In the genomic region with DNA sequence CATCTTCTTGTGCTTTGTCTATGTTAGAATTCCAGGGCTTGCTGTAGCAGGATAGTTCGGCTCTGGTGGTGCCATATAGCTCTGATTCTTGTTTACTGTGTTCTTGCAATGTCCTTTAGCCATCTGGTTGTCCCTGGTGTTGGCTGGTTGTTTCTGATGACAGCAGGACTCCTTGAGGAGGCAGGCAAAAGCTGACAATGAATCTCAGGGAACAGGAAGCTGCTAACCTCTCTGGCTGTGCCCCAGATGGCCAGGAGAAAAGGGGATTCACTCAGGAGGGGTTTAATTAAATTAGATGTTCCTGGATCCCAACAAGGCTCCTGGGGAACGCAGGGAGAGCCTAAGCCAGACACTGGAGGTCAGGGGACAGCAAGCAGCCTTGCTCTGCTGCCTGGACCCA, we compare ENCODE assay signal across 24 mouse cellular contexts.
DNase-seq lines count a peak whose midpoint lies in the region; ATAC-seq and TF ChIP-seq lines count a peak whose summit lies in the region.
"Had no signal": no experiment of that assay in that cellular context is flagged by ENCODE, and none has a peak within 500 bp of the region (broad histone marks: within the 10 kb centered on the region; RNA-seq: fewer than 3 reads in every experiment).

No protein-coding gene starts in this region.

- TF ChIP-seq CTCF in hindbrain, postnatal 0 days (IDR thresholded peaks at IDR 0.05; ENCODE audit: low read depth), result no peak

- no peaks in the 10 kb centered on the region for H3K36me3 ChIP-seq in hindbrain, postnatal 0 days (ENCODE audit: insufficient read depth, low read length)
- H3K36me3 ChIP-seq in hindbrain, embryonic 14.5 days (replicated peaks; ENCODE audit: control insufficient read depth, insufficient read depth), result peaks cover 10% of the 10 kb centered on the region
- H3K36me3 ChIP-seq: midbrain, embryonic 15.5 days had no signal

- no peaks in the 10 kb centered on the region for H3K4me1 ChIP-seq in hindbrain, postnatal 0 days (ENCODE audit: insufficient read depth, low read length)
- H3K4me1 ChIP-seq in hindbrain, embryonic 14.5 days (replicated peaks; ENCODE audit: control insufficient read depth, insufficient read depth, low read length), result no peaks in the 10 kb centered on the region
- H3K4me1 ChIP-seq: forebrain, embryonic 13.5 days; hindbrain, embryonic 10.5 days; kidney, embryonic 15.5 days; midbrain, embryonic 15.5 days had no signal

- no peak overlapping the region for H3K9ac ChIP-seq in hindbrain, postnatal 0 days (replicated peaks; ENCODE audit: low read length)
- no peak overlapping the region for H3K9ac ChIP-seq in hindbrain, embryonic 14.5 days
- H3K9ac ChIP-seq: forebrain, embryonic 13.5 days; kidney, embryonic 15.5 days; midbrain, embryonic 15.5 days had no signal

- peak; percentile 64 for ATAC-seq in hindbrain, postnatal 0 days
- no peak for ATAC-seq in hindbrain, embryonic 14.5 days (ENCODE audit: low FRiP score)
- ATAC-seq: forebrain, embryonic 13.5 days; intestine, postnatal 0 days; midbrain, embryonic 15.5 days had no signal

- peak; percentile 66 for DNase-seq in hindbrain, postnatal 0 days (ENCODE audit: low spot score)
- DNase-seq in hindbrain, embryonic 14.5 days (ENCODE audit: low spot score), result no peak
- peak; percentile 8 for DNase-seq in retina, postnatal 1 day
- no peak for DNase-seq in retina, embryonic 14.5 days (ENCODE audit: low spot score)
- peak; percentile 82 for DNase-seq in cerebellum, adult 8-10 months
- DNase-seq in gastrocnemius, adult 18-20 months (ENCODE audit: low spot score), result no peak
- DNase-seq in ovary, postnatal 36 days (ENCODE audit: low spot score), result no peak
- no peak for DNase-seq in left cerebral cortex, adult 9 months (ENCODE audit: low spot score in 2 of 2)
- DNase-seq: adrenal gland, adult 2 months; B cell, adult 2 months; gastrocnemius, postnatal 36 days; kidney, postnatal 4 days; lung, adult 18-20 months; lung, postnatal 14 days; right cerebral cortex, adult 18-20 months; spleen, adult 18-20 months; thymus, postnatal 25 days had no signal

- H3K27ac ChIP-seq in hindbrain, postnatal 0 days, result no peak overlapping the region
- no peak overlapping the region for H3K27ac ChIP-seq in hindbrain, embryonic 14.5 days
- H3K27ac ChIP-seq: embryonic facial prominence, embryonic 10.5 days; forebrain, embryonic 13.5 days; hindbrain, embryonic 10.5 days; kidney, embryonic 15.5 days; midbrain, embryonic 15.5 days had no signal

- no peak overlapping the region for H3K4me3 ChIP-seq in hindbrain, postnatal 0 days (ENCODE audit: low read length)
- H3K4me3 ChIP-seq in hindbrain, embryonic 14.5 days (replicated peaks; ENCODE audit: low read length), result no peak overlapping the region
- H3K4me3 ChIP-seq: embryonic facial prominence, embryonic 10.5 days; forebrain, embryonic 13.5 days; hindbrain, embryonic 10.5 days; kidney, embryonic 15.5 days; midbrain, embryonic 15.5 days had no signal

- WGBS in hindbrain, postnatal 0 days, result 29% methylated on average over 2 of the region's 2 CpGs
- WGBS in hindbrain, embryonic 14.5 days, result 40% methylated on average over 2 of the region's 2 CpGs

- no peak overlapping the region for H3K4me2 ChIP-seq in hindbrain, postnatal 0 days (ENCODE audit: low read depth, low read length)
- no peak overlapping the region for H3K4me2 ChIP-seq in hindbrain, embryonic 14.5 days (replicated peaks)
- H3K4me2 ChIP-seq: forebrain, embryonic 13.5 days; kidney, embryonic 15.5 days; liver, embryonic 11.5 days; midbrain, embryonic 15.5 days had no signal

- H3K27me3 ChIP-seq in hindbrain, postnatal 0 days (ENCODE audit: insufficient read depth, low read length), result no peaks in the 10 kb centered on the region
- no peaks in the 10 kb centered on the region for H3K27me3 ChIP-seq in hindbrain, embryonic 14.5 days (ENCODE audit: control insufficient read depth, insufficient read depth, low read length)
- H3K27me3 ChIP-seq: forebrain, embryonic 13.5 days; kidney, embryonic 15.5 days; midbrain, embryonic 15.5 days had no signal

- H3K9me3 ChIP-seq in hindbrain, postnatal 0 days (ENCODE audit: low read length), result no peaks in the 10 kb centered on the region
- 0 out of 2 replicates have a peak, but pooled peaks cover 3% of the 10 kb centered on the region for H3K9me3 ChIP-seq in hindbrain, embryonic 14.5 days (ENCODE audit: control insufficient read depth, low read length)
- H3K9me3 ChIP-seq: embryonic facial prominence, embryonic 10.5 days; forebrain, embryonic 13.5 days; hindbrain, embryonic 10.5 days; kidney, embryonic 15.5 days; midbrain, embryonic 15.5 days had no signal

Comparison
In these comparisons a context has a peak if more than half of its experiments do, and no peak if none do; other contexts are left out.
1. DNase-seq: peak in hindbrain, postnatal 0 days (single experiment), retina, postnatal 1 day (single experiment) and cerebellum, adult 8-10 months (single experiment); none in hindbrain, embryonic 14.5 days (single experiment), retina, embryonic 14.5 days (single experiment), gastrocnemius, adult 18-20 months (single experiment), ovary, postnatal 36 days (single experiment) and left cerebral cortex, adult 9 months (0 of 2).